Mouse (Mus musculus) embryonic fibroblast, embryonic 13.5 days (primary cell): ENCODE results near the gene Snrpa1. TPM values are rescaled to one million over a fixed set of nuclear protein-coding genes. Genes with fewer than 3 reads are reported as not detected.
A peak's percentile ranks its signal among the peaks of the same experiment; 100 is the strongest.

Experiments
- H3K27ac ChIP-seq: 2 replicates; pipeline ENCODE4 v1.5.1; 2012; ENCODE audit warnings: low read length, control low read depth, inconsistent platforms; ENCODE audit not compliant: insufficient read depth
- H3K4me1 ChIP-seq: 2 replicates; pipeline ENCODE4 v1.6.1; 2011; ENCODE audit warnings: low read length; ENCODE audit not compliant: control insufficient read depth, insufficient read depth
- H3K4me3 ChIP-seq: 2 replicates; pipeline ENCODE4 v1.5.1; 2011; ENCODE audit warnings: mild to moderate bottlenecking, control low read depth, low read length; ENCODE audit not compliant: insufficient read depth
- CTCF ChIP-seq: IDR thresholded peaks from 2 replicates; pipeline ENCODE4 v1.5.1; 2011; ENCODE audit warnings: mild to moderate bottlenecking, control low read depth, low read length, moderate library complexity, borderline replicate concordance; ENCODE audit not compliant: insufficient read depth
- POLR2A ChIP-seq: IDR thresholded peaks from 2 replicates; pipeline ENCODE4 v1.6.1; 2011; ENCODE audit warnings: low read depth, mild to moderate bottlenecking, control low read depth, low read length, moderate library complexity
- polyA plus RNA-seq: library from polyadenylated mRNA; stranded (reverse); fragments of >200 nt; gene quantifications from 2 replicates; pipeline ENCODE4 v1.2.4, GENCODE M21; 2011; ENCODE audit warnings: low read depth; ENCODE audit not compliant: missing spikeins, insufficient read length

The Snrpa1 gene
- polyA plus RNA-seq: 49.5 and 49.6 TPM in 2 replicates

DNA sequence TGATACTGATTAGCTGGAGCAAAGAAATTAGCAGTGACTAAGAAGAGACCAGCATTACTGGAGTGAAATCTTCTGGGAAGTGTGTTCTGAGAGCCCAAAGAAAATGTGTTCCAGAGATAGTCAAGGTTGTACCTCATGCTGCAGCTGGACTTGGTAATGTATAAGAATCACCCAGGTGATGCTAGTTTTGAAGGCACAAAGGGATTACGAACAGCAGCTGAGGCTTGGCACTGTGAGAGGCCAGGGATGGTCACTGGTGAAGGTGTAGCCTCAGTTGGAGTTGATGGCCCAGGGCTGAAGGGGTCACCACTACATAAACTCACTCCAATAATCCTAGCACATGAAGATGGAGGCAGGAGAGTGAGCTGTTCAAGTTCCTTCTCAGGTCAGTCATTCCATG lies at the start of gene Snrpa1:
TSS of gene Snrpa1 (plus strand) at position 301 of the 400 bp plus-strand sequence.
- H3K4me3 ChIP-seq: peak within 1 kb of the TSS; percentile 77
- TF ChIP-seq CTCF: no peak
- TF ChIP-seq POLR2A: no peak
- no peaks in the 10 kb centered on the region; the same call in 1 of the 2 replicates for H3K4me1 ChIP-seq
- H3K27ac ChIP-seq: no peak within 1 kb of the TSS

DNA sequence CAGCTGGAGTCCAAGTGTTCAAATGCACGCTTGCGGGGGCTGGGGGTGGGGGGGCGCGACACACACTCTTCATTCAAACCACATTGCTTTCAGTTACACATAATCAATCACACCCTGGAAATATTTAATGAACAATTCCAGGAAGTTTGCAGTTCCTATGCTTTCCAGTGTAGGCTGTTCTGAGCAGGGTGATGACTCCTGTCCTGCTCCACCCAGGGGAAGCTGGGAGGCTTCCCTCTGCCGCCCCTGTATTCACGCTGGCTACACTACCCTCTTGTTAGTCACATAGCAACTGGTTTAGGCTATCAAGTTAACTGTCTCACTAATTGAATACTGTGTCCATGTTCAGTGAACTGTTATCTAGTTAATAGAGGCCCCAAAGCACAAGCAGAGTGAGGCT lies 48.3 kb upstream of the Snrpa1 start:
- TF ChIP-seq POLR2A: no peak
- TF ChIP-seq CTCF: no peak
- Histone ChIP-seq H3K4me3 (no peak overlapping the region), H3K4me1 (no peaks in the 10 kb centered on the region), H3K27ac (no peak overlapping the region)

DNA sequence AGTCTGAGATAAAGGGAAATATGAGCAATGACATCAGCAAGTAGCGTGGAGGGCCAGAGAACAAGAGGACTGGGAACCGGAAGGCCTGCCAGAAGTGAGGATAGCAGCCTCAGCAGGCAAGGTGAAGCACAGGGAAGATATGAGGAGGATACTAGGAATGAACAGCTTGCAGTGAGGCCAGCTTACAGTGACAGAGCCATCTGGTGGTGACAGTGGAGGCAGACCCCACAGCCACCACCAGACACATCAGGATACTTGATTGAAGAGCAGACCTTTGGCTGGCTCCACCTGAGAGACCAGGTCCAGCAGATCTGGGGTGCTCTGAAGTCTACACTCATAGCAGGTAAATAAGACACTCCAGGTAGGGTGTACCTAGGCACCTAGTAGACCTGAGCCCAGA lies 31.1 kb upstream of the Snrpa1 start:
- no peak overlapping the region for H3K27ac ChIP-seq
- TF ChIP-seq CTCF (peak; percentile 64; the same call in 1 of the 2 replicates), POLR2A (no peak)
- H3K4me1 ChIP-seq: no peaks in the 10 kb centered on the region
- no peak overlapping the region for H3K4me3 ChIP-seq

DNA sequence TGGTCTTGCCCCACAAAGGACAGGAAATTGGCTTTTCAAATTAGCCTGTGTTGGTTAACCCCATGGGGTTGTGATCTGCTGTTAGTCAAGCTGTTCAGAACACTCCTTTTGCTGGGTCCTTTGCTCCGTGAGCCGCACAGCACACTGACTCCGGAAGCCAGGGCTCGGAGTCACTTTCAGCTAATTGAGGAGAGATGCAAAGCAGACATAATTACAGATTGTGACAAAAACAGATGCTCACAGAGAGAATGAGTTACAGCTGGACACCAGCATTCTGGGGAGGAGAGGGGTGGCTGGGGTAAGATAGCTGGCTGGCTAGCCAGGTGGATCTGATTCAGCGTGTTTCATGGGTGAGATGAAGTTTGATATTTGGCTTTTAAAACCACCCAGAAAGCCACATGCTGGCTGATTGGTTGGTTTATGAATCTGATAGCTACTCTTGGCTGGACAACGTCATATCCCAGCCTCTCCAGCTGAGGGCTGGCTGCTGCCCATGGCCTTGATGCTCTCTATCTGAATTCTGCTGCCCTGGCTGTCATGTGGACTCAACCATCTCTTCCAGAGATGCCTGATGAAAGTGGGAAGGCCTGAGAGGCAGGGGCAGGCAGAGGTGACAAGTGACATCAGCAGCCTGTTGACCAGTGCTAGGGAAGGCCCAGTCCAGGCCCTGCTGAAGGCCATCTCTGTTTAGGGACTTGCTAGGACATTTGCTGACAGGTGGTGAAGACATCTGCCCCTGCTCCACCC lies 29.9 kb upstream of the Snrpa1 start:
- Histone ChIP-seq H3K4me1 (no peaks in the 10 kb centered on the region), H3K27ac (no peak overlapping the region), H3K4me3 (no peak overlapping the region)
- no peak for TF ChIP-seq POLR2A
- no peak for TF ChIP-seq CTCF

DNA sequence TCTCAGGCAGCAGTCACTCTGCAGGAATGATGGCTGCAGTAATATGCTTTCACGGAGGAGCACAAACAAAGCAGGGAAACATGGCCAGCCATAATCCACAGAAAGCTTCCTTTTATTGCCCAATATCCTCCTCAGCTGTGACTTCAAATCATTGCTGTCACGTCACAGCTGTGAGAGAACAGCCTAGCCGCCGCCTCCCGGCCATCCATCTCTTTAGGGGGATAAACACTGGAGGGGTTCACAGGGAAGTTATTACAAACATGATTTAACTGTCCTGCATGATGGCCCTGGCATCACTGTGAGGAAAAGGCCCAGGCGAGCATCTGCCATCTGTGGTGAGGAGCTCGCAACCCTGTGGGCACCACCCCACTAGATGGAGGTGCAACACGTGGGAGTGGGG lies 22.0 kb upstream of the Snrpa1 start:
- TF ChIP-seq CTCF (no peak), POLR2A (no peak)
- no peaks in the 10 kb centered on the region for H3K4me1 ChIP-seq
- no peak overlapping the region for H3K4me3 ChIP-seq
- no peak overlapping the region for H3K27ac ChIP-seq

DNA sequence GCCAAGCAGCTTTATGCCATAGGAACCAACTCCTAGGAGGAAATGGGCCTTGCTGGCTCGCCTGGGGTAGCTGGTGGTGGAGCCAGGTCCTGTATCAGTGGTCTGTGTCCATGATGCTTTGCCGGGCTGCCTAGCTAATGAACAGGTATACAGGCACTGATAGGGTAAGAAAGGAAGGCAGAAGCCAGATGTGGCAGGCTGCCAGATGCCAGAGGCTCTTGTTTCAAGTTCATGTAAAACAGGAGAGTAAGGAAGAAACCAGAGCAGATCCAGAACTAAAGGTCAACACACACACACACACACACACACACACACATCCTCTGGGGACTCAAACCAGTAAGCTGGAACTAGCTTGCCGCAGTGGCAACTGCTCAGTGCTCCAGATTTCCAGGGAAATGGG lies 20.5 kb upstream of the Snrpa1 start:
- Histone ChIP-seq H3K27ac (no peak overlapping the region), H3K4me1 (no peaks in the 10 kb centered on the region), H3K4me3 (no peak overlapping the region)
- TF ChIP-seq CTCF (no peak), POLR2A (no peak)

DNA sequence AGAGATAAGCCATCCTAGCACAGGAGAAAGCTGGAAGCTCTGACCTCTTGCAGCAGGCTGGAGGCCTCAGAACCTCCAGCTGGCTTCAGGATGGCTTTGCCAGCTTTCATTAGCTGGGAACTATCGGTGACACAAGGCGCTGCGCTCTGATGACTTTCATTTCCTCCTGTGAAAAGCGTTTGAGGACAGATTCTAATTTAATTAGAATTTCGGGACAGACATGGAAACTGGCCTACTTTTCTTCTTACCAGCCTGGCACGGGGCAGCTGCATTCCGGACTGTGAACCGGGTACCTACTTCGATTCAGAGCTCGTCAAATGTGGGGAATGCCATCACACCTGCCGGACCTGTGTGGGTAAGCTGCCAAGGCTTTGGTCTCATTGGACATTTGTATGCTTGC lies 20.1 kb upstream of the Snrpa1 start:
- TF ChIP-seq CTCF: no peak
- TF ChIP-seq POLR2A: no peak
- Histone ChIP-seq H3K27ac (no peak overlapping the region), H3K4me1 (no peaks in the 10 kb centered on the region), H3K4me3 (no peak overlapping the region)

DNA sequence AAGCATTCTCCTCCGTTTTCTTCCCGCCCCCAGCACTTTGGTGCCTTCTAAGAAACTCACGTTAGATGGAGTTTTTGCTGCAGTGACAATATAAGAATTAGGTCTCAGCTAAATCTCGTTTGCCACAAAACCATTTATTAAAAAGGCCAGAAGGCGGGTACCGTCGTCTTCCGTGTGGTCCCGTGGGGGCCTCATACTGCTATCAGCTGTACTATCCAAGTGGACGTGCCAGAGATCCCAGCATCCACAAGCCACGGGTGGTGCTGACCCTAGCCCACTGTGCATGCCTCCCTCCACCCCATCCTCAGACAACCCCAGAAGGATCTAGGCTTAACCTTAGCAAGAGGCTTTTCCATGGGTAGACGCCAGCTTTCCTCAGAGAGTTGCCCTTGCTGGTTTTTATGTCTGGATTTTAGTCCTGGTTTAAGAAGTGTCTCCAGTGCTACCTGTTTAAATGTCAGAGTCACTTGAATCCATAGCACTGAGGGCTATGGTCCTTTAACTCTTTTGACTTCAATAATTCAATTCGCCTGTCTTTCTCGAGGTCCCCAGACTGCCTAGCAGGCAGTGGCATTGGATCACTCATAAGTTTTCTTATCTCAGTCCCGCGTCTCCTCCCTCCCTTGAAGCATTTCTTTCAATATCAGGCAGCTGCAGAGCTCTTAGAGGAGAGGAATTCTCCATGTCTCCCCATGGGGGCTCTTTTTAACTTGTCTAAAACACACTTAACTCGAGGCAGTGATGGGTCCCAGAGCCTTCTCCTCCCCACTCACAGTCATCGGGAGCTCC lies 18.6 kb upstream of the Snrpa1 start:
- TF ChIP-seq POLR2A (no peak), CTCF (no peak)
- Histone ChIP-seq H3K4me1 (no peaks in the 10 kb centered on the region), H3K27ac (no peak overlapping the region), H3K4me3 (no peak overlapping the region)

DNA sequence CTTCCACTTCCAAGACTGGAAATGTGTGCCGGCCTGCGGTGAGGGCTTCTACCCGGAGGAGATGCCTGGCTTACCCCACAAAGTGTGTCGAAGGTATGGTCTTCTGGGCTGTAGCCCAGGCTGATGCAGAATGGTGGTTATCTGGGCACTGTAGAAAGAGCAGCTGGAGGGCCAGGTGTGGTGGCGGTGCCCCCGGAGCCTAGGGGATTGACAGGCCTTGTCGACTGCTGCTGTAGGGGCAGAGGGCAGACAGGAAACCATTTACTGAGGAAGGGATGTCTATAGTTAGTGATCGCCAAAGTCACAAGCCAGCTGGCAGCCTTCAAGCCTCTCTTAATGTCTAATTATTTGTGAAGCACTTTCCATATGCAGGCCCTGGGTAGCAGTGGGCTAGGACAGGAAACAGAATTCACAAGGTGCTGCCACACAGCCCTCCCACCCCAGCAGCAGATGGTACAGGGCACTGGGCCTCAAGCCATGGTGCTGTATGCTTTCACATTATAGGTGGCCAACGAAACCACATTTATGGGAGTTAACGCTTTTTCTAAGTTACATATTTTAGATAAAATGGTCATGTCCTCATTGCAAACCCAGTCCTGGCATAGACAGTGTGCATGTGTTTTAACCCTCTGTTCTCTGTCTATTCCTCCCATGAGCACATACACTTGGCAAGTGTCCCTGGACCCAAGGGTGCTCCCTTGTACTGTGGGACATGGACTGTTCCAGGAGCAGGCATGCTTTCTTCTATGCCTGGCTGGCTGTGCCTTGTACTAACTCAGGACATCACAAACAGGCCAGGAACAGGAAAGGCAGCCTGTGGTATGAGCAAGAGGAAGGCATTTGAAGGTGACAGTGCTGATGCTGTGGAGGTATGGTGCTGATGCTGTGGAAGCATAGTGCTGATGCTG lies 15.0 kb upstream of the Snrpa1 start, which contains the start of gene Gm45213:
TSS of gene Gm45213 (plus strand) at position 51 of the 908 bp plus-strand sequence.
- no peaks in the 10 kb centered on the region for H3K4me1 ChIP-seq
- H3K4me3 ChIP-seq: no peak within 1 kb of the TSS
- no peak for TF ChIP-seq CTCF
- no peak for TF ChIP-seq POLR2A
- no peak within 1 kb of the TSS for H3K27ac ChIP-seq
